Mouse (Mus musculus) heart, adult 2 months (tissue): ENCODE measurements around the gene Gm14781.
"Not testable (repeated sequence)": the region's sequence is repeated elsewhere in the genome, so short reads cannot be mapped to it uniquely, and the experiment has no call there.

Experiments
- CTCF ChIP-seq: fragments of 200-600 bp; IDR thresholded peaks from 2 replicates; pipeline ENCODE4 v1.8.1; 2022; ENCODE audit warnings: antibody characterized with exemption, mild to moderate bottlenecking, moderate library complexity
- EP300 ChIP-seq: fragments of 200-500 bp; IDR thresholded peaks from 2 replicates; pipeline ENCODE4 v1.6.1; 2011; ENCODE audit warnings: low read depth, low read length, control low read depth; ENCODE audit not compliant: insufficient read depth
- POLR2A ChIP-seq: fragments of 200-500 bp; IDR thresholded peaks from 2 replicates; pipeline ENCODE4 v1.6.1; 2011; ENCODE audit warnings: mild to moderate bottlenecking, low read depth, low read length, control low read depth; ENCODE audit not compliant: insufficient read depth

DNA sequence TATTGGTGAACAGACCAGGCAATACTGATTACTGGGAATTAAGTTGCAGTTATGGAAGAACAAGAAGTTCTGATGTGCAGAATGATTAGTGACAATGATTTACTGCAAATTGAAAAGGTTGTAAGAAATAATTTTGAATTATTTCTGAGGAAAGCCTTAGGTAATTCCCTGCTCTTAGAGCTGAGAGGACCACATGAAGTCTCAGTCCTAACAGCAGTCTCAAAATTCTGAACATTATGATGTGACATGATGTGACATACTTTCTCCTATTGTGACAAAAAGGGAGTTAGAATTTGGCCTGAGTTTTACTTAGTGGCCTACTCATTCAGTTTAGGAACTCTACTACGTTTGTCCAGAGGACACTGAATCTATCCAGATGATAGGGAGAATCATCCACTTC, at the start of gene Gm14781:
- not testable (repeated sequence) for TF ChIP-seq CTCF, EP300, POLR2A
